Mouse (Mus musculus) retina, postnatal 7 days (tissue): ENCODE results near the gene Cdipt.

ENCODE experiments used
- DNase-seq: peaks from one replicate; pipeline ENCODE4 v3.0.0-alpha.2; 2012; ENCODE audit warnings: low read depth, low spot score

Cdipt gene

GRCm38 (mm10) chr7:127024755-127025555, 49.2 kb downstream of the Cdipt start:
- DNase-seq: peak; percentile 76

- no peak for DNase-seq
Observed at GRCm38 (mm10) chr7:127025556-127026160, 49.9 kb downstream of the Cdipt start.

GRCm38 (mm10) chr7:127026161-127026600, 50.5 kb downstream of the Cdipt start:
- no peak for DNase-seq

GRCm38 (mm10) chr7:127026616-127026983, 50.9 kb downstream of the Cdipt start:
- no peak for DNase-seq

GRCm38 (mm10) chr7:127026984-127027726, 51.4 kb downstream of the Cdipt start, which contains the start of gene Maz:
Maz (minus strand) TSS chr7:127027037.
- DNase-seq: peak; percentile 98

GRCm38 (mm10) chr7:127027885-127028284, 52.2 kb downstream of the Cdipt start:
- DNase-seq: no peak
